Mouse (Mus musculus): ENCODE measurements around the gene Kdsr.

Gene Kdsr

GRCm38 (mm10) chr1:106690887-106691286, 68.6 kb downstream of the Kdsr start:
- peak; percentile 26 for DNase-seq

GRCm38 (mm10) chr1:106688161-106688516, 71.4 kb downstream of the Kdsr start:
- no peak for DNase-seq

- DNase-seq: no peak
Observed at GRCm38 (mm10) chr1:106687435-106688160, 71.9 kb downstream of the Kdsr start.

GRCm38 (mm10) chr1:106685702-106686101, 73.8 kb downstream of the Kdsr start:
- DNase-seq: no peak

- no peak for DNase-seq
Observed at GRCm38 (mm10) chr1:106684546-106684945, 75.0 kb downstream of the Kdsr start.

GRCm38 (mm10) chr1:106682829-106683228, 76.7 kb downstream of the Kdsr start:
- DNase-seq: no peak

- DNase-seq: no peak
Observed at GRCm38 (mm10) chr1:106679800-106680515, 79.6 kb downstream of the Kdsr start.

- DNase-seq: no peak
Observed at GRCm38 (mm10) chr1:106678060-106678478, 81.5 kb downstream of the Kdsr start.
